Mouse (Mus musculus) bone marrow, adult 2 months (tissue): ENCODE data around the gene Nlrp4c.

ENCODE experiments used
- CTCF ChIP-seq: fragments of 200-500 bp; IDR thresholded peaks from 2 replicates; pipeline ENCODE4 v1.5.1; 2011; ENCODE audit warnings: low read length, control low read depth; ENCODE audit not compliant: control insufficient read depth, insufficient read depth
- POLR2A ChIP-seq: fragments of 200-500 bp; IDR thresholded peaks from 2 replicates; pipeline ENCODE4 v1.6.1; 2011; ENCODE audit warnings: low read depth, mild to moderate bottlenecking, control low read depth, low read length, borderline replicate concordance; ENCODE audit not compliant: control insufficient read depth

- TF ChIP-seq CTCF, result no peak
- TF ChIP-seq POLR2A, result no peak
Observed at GRCm38 (mm10) chr7:6010910-6011309, 34.1 kb upstream of the Nlrp4c start, which contains the start of gene Vmn1r65.
